Mouse (Mus musculus): ENCODE data around the gene Gpcpd1. TPM values are rescaled to one million over a fixed set of nuclear protein-coding genes. Genes with fewer than 3 reads are reported as not detected.
"Not testable (repeated sequence)": the region's sequence is repeated elsewhere in the genome, so short reads cannot be mapped to it uniquely, and the experiment has no call there.

The Gpcpd1 gene
- 100 to 1,000 TPM; 219 to 274 TPM for total RNA-seq (2021)
- long read RNA-seq, experiment 1, transcript Gpcpd1-213 (19 exons, 3,612 nt): minor isoform, 29 of 370 reads
- long read RNA-seq, experiment 1, transcript Gpcpd1-205 (20 exons, 3,703 nt): minor isoform, 52 of 370 reads
- long read RNA-seq, experiment 1, transcript Gpcpd1-202 (20 exons, 3,686 nt): major isoform, 222 of 370 reads
- long read RNA-seq, experiment 1, partial matches to known transcripts: 27 of 370 reads
- long read RNA-seq, experiment 1, other reads (novel, unspliced or antisense): 39 of 370 reads
- long read RNA-seq, experiment 2, full-length matches to known transcripts: 244 of 302 reads
- long read RNA-seq, experiment 2, partial matches to known transcripts: 29 of 302 reads
- long read RNA-seq, experiment 2, other reads (novel, unspliced or antisense): 29 of 302 reads

DNA sequence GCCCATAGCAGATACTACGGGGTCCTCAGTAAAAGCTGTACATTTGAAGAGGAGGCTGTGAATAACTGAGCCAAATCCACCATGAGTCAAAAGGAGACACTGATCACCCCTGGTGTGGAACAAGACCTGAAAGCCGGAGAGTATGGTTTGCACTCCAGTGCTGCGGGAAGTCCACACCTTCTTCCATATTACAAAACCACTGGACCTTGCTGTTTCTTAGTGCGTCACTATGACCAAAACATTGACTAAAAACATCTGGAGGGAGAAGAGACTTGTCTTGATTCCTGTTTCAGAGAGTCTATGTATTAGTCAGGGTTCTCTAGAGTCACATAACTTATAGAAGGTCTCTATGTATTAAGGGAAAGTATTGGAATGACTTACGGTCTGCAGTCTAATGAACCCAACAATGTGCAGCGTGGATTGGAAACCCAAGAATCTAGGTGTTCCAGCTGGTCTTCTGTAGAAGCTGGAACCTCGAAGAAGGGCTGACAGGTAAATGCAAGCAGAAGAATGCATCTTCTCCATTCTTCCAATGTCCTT, at the start of gene Gpcpd1:
TSS of gene Gpcpd1 (minus strand) at position 490 of the 540 bp plus-strand sequence.
- intact Hi-C loops (cut with DNase I): no loop called here

DNA sequence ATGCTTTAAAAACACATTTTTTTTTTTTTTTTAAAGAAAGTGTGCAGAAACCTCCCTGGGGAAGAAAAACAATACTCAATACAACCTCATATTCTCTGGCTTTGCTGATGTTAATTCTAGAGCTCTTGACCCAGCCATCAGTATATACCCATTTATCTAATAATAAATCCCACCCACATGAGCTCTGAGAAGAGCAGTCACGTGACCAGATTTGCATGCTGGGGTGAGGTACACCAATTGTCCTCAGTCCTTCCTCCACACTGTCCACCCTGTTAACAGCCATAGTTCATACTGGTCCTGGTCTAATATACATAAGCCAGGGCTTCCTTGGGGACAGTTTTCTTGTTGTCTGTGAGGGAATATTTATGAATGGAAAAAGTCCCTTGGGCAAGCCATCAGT, 49.0 kb upstream of the Gpcpd1 start:
- intact Hi-C loops (cut with DNase I): no loop called here
- no peak for DNase-seq

More for the DNA sequence above, at the start of gene Gpcpd1:
- DNase-seq: no peak

DNA sequence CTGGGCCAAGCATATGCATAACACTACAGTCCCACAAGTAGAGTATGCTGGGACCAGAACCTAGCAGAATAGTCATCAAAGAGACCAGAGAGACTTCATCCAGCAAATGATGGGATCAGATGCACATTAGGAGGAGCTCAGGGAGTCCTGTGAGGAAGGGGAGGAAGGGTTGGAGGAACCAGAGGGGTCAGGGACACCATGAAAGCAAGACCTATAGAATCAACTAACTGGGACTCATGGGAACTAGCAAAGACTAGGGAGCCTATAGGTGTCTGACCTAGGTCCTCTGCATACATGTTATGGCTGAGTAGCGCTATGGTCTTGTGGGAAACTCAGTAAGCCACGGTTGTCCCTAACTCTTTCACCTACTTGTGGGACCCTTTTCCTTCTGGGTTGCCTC, 41.1 kb upstream of the Gpcpd1 start:
- DNase-seq: no peak
- intact Hi-C loops (cut with DNase I): no loop called here

DNA sequence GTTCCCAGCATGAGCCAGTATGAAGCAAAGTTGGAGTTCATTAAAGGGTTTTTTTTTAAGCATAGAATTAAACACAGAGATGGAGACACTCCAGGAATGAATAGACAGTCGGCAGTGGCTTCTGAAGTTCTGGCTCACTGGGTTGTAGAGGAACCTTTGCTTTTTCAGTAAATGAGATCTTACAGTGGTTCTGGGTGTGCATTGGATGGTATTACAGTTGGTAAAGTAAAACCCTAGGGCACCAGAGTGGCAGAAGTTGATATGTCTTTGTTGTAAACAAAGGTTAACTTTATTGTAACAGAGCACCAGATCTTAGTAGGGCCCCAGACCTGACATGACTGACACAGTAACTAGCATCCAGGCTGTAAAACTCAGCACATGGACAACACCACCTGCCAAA, 35.6 kb upstream of the Gpcpd1 start:
- intact Hi-C loops (cut with DNase I): no loop called here
- DNase-seq: no peak

DNA sequence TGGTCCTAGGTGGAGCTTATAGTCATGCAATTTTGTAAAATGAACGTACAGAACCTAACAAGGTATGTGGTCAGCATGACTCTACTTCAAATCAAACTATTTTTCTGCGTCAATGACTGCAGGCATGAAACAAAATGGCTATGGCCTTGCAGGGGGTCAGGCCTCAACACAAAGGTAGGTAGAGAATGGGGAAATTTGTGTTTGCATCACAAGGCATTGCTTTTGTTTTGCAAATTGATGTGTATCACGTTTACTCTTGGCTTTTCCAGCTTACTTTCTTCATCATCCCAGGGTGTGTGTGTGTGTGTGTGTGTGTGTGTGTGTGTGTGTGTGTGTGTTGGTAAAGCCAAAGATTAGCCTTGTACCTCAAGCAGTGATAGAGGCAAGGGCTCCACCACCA, 30.2 kb upstream of the Gpcpd1 start:
- intact Hi-C loops (cut with DNase I): no loop called here

DNA sequence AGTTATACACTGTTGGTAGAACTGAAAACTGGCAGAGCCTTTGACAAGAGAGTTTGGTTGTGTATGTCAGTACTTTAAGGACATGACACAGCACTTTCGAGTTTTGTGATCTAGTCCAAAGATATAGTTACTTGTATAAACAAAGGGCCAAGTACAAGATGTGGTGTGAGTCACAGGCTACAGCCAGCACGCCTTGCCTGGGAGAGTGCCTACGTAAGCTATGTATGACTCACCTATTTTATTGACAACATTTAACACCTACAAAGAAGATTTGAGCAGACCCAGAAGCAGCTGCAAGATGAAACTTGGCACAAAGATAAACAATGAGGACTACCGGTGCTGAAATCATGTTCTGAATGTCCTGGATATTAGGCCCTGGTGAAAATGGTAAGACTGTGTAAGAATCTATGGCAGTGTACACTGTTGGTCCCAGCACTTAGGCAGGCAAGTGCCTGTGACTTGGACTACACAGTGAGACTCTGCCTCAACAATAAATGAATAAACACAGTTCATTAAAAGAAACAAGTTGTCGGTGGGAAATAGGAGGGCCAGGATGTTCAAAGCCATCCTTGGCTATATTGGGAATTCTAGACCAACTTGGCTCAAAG, 26.2 kb upstream of the Gpcpd1 start:
- DNase-seq: no peak
- intact Hi-C loops (cut with DNase I): no loop called here

More for the DNA sequence above, 30.2 kb upstream of the Gpcpd1 start:
- no peak for DNase-seq

DNA sequence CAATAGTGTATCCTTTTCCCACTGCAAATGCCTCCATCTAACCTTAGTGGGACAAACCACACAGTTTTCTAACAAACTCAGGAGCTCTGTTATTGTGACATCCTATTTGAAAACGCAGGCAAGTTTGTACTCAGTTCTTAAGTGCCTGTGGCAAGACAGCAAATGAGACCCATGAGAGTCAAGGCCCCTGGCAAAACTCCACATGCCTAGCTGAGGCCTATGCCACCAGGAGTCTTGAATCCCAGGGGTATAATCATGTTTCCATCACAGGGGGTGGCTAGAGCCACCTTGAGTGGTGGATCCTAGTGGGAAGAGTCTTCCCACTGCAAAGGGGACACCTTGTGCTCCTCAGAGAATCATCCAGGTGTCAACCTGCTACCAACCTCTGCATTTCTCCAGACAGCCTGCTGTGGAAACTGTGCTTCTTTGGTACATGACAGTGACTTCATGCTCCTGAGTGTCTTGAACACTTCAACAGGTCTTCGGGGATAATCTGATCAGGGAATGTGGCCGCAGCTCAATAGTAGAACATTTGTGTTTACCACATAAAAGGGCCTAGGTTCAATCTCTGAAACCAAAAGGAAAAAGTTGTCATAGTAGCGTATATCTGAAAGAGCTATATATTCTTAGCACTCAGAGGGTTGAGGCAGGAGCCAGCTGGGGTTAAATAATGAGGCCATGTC, 24.2 kb upstream of the Gpcpd1 start:
- intact Hi-C loops (cut with DNase I): no loop called here
- no peak for DNase-seq

DNA sequence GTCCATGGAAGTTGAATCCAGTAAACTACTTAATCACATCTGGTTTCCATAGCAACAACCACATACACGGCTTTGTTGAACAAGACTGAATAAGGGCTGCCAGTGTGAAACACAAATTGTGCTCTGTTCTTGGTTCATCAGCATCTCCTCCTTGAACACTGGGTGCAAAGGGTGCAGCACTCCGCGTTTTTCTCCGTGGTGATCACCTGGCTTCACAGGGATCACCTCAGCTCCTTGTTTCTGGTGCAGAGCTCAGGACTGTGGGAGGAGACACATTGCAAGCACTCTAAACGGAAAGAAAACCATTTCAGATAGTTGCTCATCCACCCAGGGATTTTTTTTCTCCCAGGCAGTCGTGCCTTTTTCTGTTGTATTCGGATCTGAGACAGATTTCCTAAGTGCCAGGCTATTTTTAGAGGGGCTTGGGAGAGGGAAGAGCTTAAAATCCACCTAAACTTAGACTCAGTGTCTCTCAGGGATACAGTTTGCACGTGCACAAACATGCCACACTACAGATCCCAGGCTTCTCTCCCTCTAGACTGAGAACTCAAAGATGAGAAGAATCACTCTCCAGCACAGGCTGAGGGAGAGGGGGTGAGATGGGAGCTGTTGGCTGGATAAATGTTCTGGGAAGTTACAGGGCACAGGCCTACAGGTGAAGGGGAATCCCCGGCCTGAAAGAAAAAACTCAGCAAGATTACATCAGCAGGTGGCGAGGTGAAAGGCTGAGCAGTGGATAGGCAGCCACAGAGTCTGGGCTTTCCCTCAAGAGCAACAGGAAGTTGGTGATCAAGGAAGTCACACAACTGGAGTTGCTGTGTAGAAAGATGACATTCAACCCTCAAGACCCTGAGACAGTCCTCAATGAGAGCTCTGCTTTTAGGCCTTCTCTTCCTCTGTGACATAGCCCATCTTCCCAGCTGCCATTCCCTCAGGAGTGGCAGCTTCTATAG, 19.9 kb upstream of the Gpcpd1 start:
- intact Hi-C loops (cut with DNase I): no loop called here
- DNase-seq: peak in 1 of 2 experiments; percentile 28

DNA sequence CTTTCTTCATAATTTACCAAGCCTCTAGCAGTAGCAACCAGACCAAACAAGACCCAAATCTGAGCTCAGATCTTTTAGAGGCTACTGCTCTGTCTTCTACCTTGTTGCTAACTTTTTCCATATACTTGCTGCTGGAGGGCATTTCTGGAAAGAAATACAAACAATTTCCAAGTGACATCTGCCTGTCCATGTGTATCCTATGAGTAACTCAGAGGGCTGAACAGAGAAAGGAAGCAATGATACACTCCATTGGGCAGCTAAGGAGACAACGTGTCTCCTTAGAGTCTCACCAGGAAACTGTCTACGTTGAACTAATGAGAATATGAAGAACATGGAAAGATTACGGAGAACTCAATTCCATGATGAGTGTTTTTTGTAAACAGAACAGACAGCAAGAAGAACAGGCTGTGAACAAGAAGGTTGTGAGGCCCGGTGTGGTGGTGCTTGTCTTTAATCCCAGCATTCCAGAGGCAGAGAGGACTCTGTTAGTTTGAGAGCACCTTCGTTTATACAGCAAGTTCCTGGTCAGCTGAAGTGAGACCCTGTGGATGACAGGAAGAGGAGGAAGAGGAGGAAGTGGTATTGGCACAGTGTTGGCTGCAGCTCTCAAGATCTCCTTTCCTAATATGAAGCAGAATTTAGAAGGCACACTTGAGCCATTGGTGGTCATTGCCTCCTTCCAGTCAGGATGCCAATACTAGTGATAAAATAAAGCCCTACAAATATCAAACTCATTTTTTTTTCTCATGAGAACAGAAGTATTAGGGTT, 18.4 kb upstream of the Gpcpd1 start:
- intact Hi-C loops (cut with DNase I): no loop called here
- DNase-seq: no peak

DNA sequence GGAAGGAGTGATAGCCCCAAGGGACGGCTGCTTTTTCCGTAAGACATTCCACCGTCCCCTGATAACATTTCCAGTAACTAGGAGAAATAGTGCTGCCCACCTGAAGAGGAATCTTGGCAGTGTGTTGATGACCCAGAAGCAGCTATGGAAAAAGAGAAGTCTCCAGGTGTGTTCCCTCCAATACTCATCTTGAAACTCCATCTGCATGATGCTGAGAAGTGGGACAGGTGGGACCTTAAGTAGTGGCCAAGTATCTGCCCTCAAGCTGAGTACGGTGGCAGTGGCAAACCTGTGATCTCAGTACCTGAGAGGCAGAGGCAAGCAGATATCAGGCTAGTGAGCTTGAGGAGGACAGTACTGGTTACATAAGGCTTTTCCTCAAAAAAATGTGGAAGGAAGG, 17.4 kb upstream of the Gpcpd1 start:
- intact Hi-C loops (cut with DNase I): no loop called here
- no peak for DNase-seq

DNA sequence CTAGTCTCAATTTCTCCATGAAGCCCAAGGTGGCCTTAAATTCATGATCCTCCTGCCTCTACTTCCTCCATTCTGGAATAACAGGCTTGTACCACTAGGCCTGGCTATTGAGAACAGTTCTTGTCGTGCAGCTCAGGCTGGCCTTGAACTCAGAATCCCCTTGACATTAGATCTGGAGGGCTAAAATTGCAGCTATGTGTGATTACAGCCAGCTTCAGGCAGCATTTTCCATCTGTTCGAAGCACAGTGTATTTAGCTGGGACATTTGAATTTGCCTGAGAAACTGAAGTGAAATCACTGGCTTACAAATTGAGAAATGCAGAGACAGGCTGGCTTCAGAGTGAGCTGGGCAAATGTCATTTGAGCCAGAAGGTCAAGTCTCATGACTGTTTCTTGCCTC, 16.2 kb upstream of the Gpcpd1 start:
- intact Hi-C loops (cut with DNase I): no loop called here
- no peak for DNase-seq

DNA sequence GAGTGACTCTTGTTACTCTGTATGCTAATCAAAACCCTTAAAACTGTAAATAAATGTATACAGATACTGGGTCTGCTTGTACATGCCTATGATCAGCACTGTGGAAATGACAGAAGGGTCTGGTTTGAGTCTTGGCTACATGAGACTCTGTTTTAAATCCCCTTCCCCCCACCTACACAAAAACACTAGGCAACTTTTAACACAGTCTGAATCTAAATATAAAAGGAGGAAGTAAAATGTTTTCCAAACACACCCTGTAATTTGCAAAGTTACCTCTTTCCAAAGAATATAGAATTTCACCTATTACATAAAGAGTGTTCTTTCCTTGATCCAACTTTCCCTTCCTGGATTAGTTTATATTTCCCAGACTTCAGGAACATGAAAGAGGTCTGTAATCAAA, 14.2 kb upstream of the Gpcpd1 start:
- DNase-seq: no peak
- intact Hi-C loops (cut with DNase I): no loop called here

DNA sequence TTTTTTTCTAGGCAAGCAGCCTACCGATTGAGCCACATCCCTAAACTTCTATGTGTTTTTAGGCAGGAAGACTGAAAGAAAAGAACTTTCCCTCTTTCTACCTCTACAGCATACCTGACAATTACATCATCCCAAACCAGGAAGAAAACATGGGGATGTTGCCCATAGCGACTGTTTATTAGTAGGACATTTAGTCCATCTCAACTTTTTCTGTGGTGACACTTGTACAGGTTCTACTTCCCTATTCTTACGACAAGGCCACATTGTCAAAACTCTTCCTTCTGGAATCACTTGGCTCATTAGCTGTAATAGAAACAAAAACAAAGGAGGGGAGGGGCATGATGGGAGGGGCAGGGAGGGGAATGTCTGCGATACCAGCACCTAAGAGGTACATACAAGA, 12.6 kb upstream of the Gpcpd1 start:
- no peak for DNase-seq
- intact Hi-C loops (cut with DNase I): no loop called here

DNA sequence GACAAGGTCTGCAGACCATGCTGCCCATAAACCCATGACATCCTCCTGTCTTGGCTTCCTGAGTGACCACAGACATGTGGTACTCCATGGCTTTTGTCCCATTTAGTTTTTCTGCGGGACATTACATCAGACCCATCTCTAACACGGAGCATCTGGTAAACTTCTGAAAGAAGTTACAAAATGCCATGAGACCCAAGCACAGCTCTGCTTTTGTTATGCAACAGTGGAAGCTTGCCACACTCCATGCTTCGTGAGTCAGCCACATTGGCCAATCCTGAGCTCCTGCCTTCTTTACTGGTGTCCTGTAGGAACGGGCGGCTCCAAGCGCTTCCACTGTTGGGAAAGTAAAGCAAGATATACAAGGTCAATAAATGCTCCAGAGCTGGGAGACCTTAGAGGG, 11.6 kb upstream of the Gpcpd1 start:
- intact Hi-C loops (cut with DNase I): no loop called here
- peak; percentile 59 to 61 for DNase-seq

DNA sequence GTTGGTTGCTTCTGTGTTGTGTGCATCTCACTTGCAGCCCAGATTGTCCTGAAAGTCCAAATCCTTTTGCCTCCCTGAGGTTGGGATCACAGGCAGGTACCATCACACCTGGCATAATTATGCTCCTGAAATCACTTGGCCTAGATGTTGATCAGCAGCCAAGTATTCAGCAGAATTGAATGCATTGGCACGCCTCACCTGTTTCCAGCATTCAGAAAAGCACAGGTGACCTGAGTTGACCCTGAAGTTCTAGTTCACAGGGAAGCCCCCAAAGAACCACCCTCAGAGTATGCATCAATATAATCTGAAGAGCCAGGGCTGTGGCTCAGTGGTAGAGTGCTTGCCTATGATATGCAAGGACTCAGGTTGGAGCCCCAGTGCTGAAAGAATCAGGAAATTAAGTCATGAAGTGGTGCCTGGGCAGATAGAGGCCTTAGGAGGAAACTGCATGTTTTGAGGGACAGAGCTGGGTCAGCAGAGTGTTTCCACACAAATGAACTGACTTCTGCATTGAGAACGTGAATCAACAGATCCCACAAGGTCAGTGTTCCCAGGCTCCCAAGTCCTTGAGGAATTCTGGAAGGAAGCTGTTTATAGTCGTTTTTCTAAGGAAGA, 10.4 kb upstream of the Gpcpd1 start:
- intact Hi-C loops (cut with DNase I): no loop called here
- no peak for DNase-seq

DNA sequence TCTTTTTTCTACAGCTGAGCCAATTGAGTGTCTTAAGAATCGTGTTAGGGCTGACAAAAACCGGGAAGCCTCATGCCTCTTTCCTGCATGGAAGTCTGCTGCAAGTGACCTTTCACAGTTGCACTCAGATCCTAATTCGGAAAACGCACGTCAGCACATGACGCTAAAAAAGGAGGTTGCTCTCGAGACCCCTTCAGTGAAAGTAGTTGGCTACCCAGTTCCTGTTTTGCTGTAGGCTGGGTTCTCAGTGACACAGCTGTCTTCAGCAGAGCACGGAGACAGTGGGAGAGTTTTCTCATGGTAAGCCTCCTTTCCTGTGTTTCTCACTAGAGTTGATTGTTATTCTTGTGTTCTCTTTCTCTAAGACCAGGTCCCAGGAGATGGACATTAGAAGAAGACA, 9.7 kb upstream of the Gpcpd1 start:
- intact Hi-C loops (cut with DNase I): no loop called here
- peak; percentile 29 to 45 for DNase-seq

DNA sequence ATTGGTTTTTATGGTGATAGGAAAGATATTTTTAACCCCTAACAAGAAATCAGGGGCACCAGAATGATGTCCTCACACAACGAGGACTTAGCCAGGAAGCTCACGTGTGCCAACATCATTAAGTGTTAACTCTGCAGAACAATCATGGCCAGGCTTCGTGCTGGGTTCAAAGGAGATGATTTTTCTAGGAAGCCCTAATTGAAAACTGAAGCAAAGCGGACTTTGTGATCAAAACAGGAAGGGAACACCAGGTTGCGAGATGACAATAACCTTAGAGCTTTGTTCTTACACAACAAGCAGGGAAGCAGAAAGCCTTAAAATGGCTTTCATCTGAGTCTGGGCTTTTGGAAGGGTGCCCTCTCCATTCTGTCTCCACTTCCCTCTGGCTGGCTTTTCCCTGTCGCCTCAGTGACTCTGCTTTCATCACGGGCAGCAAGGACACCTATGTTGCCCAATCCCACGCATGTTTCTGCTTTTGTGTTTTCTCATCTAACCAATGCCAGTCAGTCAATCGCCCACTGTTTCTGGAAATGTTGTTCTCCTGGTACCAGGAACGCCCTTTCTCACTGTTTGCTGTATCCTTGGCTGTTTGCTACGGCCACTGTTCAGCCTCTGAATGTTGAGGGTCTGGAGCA, 8.2 kb upstream of the Gpcpd1 start:
- no peak for DNase-seq
- intact Hi-C loops (cut with DNase I): no loop called here

DNA sequence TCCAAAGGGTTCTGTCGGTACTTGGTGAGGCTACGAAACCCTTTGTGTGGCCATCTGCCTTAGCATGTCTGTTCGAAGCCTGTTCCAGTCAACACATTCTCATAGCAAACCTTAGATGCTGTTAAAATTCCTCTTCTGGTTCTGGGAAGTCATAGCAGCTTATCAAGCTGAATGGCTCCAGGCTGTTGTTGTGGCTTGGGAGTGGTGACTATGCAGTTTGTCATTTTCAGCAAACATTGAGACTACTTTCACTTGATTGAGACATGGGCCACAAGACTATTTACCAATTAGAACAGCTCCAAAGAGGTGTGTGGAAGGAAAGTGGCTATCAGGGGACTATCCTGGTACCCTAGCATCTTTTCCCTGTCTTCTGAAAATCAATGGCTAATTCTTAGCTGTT, 4.6 kb upstream of the Gpcpd1 start:
- DNase-seq: no peak
- intact Hi-C loops (cut with DNase I): no loop called here

DNA sequence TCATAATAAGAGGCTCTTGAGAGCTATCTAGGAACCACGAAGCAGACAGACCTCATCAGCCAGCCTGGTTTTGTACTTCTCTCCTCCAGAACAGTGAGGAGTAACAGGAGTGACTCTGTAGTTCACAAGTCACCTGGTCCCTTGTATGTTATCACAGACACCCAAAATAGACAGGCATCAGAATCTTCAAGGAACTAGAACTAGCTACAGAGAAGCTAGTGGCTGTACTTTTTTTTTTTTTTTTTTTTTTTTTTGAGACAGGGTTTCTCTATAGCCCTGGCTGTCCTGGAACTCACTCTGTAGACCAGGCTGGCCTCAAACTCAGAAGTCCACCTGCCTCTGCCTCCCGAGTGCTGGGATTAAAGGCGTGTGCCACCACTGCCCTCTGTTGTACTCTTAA, 4.0 kb upstream of the Gpcpd1 start:
- intact Hi-C loops (cut with DNase I); DNase-seq: not testable (repeated sequence)
